Mouse (Mus musculus): Measurements from ENCODE around the gene Aldh3b2.
"Not testable (repeated sequence)": the region's sequence is repeated elsewhere in the genome, so short reads cannot be mapped to it uniquely, and the experiment has no call there.

Aldh3b2 gene

DNA sequence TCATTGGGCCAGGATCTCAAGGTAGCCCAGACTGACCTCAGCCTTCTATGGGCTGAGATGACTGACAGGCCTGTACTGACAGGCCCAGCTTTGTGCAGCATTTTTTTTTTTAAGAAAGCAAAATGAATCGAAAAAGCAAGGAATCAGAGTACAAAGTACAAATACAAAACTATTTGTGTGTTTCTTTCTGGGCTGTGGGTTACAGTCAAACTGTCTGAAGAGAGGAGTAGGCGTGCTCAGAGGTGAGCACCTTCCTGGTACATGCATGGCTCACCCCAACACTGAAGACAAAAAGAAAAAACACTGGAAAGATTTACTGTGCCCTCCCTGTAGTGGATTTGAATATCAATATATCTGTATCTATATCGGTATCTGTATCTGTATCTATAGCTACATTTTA lies 24.3 kb upstream of the Aldh3b2 start:
- DNase-seq (ENCODE audit: low spot score), result no peak

DNA sequence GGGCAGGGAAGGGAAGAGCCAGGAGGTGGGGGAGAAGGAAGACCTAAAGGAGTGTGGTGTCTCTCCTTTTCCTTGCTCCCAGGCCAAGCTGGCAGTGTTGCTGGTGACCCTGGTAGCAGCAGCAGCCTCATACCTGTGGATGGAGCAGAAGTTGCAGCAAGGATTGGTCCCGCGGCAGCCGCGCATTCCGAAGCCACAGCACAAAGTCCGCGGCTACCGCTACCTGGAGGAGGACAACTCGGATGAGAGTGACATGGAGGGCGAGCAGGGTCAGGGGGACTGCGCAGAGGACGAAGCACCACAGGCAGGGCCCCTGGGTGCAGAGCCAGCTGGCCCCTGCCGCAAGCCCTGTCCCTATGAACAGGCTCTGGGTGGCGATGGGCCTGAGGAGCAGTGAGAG lies 23.6 kb upstream of the Aldh3b2 start:
- DNase-seq (ENCODE audit: low spot score), result no peak

DNA sequence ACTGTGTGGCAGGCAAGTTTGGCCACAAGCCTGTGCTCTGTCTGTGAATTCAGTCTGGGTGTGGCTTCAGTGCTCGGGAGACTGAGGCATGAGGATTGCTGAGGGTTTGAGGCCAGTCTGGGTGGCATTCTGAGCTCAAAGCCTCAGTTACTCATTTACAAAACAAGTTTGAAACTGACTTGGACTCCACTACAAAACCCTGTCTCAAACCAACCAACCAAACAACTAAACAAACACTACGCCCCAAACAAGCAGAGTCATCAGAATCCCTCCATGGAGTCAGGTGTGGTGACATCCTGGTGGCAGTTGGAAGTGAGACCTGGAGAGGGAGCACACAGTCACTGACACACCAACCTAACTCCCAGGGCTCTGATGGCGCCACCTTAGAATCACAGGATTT lies 21.8 kb upstream of the Aldh3b2 start:
- no peak for DNase-seq (ENCODE audit: low spot score)

DNA sequence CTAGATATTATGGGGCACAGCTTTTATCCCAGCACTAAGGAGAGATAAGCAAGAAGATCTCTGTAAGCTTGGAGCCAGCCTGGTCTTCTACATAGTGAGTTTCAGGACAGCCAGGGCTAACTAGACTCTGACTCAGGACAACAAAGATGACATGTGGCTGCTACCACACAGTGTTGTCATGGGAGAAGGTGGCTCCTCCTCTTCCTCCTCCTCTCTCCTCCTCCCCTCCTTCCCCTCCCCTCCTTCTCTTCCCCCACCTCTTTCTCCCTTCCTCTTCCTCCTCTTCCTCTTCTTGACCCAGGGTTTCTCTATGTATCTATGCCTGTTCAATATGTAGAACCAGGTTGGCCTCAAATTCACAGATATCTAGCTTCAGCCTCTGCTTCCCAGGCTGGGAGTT lies 20.7 kb upstream of the Aldh3b2 start:
- DNase-seq (ENCODE audit: low spot score), result no peak

- DNase-seq (ENCODE audit: low spot score), result no peak
These were observed 20.0 kb upstream of the Aldh3b2 start for GRCm38 (mm10) chr19:3952099-3952498.

- peak; percentile 30 for DNase-seq (ENCODE audit: low spot score)
These were observed 17.1 kb upstream of the Aldh3b2 start for GRCm38 (mm10) chr19:3955033-3955432.

DNA sequence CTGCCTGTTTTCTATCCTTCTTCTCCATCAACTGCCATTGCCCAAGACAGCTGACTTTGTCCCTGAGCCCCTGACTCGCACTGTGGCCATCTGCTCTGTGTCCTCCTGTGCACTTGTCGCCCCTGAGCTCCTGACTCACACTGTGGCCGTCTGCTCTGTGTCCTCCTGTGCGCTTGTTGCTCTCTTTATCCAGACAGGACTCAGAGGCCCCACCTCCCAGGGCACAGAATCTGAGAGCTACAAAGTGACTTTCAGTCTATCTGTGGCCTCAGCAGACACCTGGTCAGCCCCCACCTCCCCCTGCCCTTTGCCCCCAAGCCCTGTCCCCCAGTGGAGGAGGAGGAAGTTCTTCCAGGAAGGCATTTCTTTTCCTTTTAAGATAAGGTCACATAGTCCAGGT lies 16.3 kb upstream of the Aldh3b2 start:
- DNase-seq (ENCODE audit: low spot score), result no peak

GRCm38 (mm10) chr19:3957296-3958036 lies 14.7 kb upstream of the Aldh3b2 start:
- not testable (repeated sequence) for DNase-seq (ENCODE audit: low spot score)

DNA sequence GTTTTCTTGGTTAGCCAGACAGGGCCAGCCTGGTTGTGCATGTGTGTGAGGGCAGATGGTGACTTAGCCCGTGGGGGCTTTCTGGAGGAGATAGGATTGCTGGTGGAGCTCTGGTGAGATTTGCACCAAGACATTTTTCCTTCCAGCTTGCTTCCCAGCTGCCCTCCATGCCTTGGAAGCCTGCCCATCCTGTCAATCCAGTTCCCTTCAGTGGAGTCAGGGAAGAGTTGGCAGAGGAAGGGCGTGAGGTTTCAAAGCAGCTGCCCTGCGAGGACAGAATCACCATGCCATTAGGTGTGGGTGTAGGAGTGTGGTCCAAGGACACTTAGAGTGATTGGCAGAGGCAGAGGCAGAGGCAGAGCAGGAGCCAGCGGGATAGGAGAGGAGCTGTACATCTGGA lies 13.7 kb upstream of the Aldh3b2 start, which contains the start of gene Aldh3b3:
Gene Aldh3b3 (plus strand): TSS at position 176 of the 400 bp plus-strand sequence.
- peak; percentile 66 for DNase-seq (ENCODE audit: low spot score)

DNA sequence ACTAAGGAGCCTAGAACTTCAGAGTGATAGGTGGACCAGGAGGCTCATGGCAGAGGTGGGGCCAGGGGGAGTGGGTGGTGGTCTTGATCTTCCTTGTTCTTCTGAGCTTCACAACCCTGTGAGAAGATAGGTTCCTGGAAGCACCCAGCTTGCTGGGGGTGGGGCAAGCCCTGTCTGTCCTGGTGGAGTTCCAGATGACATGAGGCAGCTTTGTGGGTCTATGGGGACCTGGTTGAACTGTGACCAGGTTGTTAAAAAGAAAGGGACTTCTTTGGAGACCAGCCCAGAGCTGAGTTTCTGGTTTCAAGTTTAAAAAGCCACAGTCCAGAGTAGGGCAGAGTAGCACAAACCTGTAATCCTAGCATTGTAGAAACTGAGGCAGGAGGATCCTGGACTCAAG lies 13.1 kb upstream of the Aldh3b2 start:
- peak; percentile 62 for DNase-seq (ENCODE audit: low spot score)

- no peak for DNase-seq (ENCODE audit: low spot score)
These were observed 11.9 kb upstream of the Aldh3b2 start for GRCm38 (mm10) chr19:3960211-3960610.

DNA sequence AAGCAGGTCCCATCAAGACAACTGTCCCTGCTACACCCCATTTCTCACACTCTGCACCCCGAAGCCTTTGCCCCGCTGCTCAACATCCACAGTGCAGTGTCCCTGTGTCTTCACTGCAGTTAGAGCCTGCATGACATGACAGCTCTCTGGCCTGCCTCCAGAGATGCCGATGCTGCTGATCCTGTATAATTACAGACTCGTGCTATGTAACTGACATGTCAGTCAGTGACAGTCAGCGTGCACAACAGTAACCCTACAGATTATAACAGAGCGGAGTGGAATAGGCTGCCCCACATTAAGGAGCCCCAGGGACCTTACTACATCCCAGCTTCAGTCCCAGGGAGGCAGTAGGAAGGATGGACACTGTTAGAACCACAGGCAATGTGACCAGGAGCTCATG lies 10.3 kb upstream of the Aldh3b2 start:
- not testable (repeated sequence) for DNase-seq (ENCODE audit: low spot score)

GRCm38 (mm10) chr19:3962469-3962868 lies 9.7 kb upstream of the Aldh3b2 start:
- DNase-seq (ENCODE audit: low spot score), result peak; percentile 51

DNA sequence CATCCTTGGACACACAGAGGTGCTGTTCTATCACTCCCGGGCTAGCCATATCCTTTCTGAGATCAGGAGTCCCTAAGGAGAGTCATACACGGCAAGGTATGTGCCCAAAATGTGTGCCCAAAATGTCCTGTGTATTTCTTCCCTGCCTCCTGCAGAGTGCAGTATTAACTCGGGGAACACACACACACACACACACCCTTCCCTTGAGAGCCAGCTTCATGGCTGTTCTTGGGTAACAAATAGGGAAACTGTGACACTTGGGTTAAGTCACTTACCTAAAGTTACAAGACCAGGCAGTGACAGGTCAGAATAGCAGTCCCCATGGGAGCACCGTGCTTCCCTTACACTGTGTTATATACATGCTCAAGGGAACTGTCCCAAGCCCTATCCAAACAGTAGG lies 8.1 kb upstream of the Aldh3b2 start:
- DNase-seq (ENCODE audit: low spot score), result no peak

GRCm38 (mm10) chr19:3966330-3967075 lies 5.6 kb upstream of the Aldh3b2 start:
- no peak for DNase-seq (ENCODE audit: low spot score)

GRCm38 (mm10) chr19:3967258-3967657 lies 4.9 kb upstream of the Aldh3b2 start:
- no peak for DNase-seq (ENCODE audit: low spot score)

- DNase-seq (ENCODE audit: low spot score), result not testable (repeated sequence)
These were observed 2.5 kb downstream of the Aldh3b2 start for GRCm38 (mm10) chr19:3974608-3975007.

GRCm38 (mm10) chr19:3975866-3976265 lies 3.7 kb downstream of the Aldh3b2 start:
- DNase-seq (ENCODE audit: low spot score), result no peak

- DNase-seq (ENCODE audit: low spot score), result peak; percentile 93
These were observed 8.2 kb downstream of the Aldh3b2 start for GRCm38 (mm10) chr19:3980309-3980708.

DNA sequence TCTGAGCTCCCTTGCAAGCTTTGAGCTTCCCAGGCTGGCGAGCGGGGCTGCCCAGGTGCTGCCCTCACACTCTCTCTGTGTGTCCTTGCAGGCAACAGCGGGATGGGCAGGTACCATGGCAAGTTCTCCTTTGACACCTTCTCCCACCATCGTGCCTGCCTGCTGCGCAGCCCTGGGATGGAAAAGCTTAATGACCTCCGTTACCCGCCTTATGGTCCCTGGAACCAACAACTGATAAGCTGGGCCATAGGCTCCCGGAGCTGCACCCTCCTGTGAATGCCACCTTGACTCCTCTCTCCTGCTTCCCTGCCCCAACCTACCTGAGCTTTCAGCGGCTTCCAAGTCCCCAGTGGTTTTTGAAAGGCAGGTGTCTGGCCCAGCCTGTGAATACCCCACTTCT lies 8.8 kb downstream of the Aldh3b2 start:
- no peak for DNase-seq (ENCODE audit: low spot score)

GRCm38 (mm10) chr19:3983527-3984200 lies 11.5 kb downstream of the Aldh3b2 start:
- no peak for DNase-seq (ENCODE audit: low spot score)

DNA sequence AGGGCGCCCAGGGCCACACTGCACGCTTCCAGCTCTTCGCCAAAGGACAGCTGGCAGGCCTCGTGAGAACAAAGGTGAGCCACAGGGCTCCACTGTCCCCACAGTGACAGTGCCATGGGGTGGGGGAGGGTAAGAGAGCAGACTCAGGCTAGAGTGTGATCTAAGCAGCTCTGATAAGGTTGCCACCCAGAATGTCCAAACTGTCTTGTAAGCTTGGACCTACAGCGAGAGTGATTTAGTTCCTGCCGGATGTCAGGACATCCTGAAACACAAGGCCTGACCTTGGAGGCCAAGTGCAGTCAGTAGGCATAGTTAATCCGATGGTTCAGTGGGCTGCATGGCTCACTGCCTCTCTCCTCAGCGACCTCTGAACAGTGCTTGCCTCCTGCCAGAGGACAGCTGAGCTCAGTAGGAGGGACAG lies 13.1 kb downstream of the Aldh3b2 start:
- DNase-seq (ENCODE audit: low spot score), result peak; percentile 47

DNA sequence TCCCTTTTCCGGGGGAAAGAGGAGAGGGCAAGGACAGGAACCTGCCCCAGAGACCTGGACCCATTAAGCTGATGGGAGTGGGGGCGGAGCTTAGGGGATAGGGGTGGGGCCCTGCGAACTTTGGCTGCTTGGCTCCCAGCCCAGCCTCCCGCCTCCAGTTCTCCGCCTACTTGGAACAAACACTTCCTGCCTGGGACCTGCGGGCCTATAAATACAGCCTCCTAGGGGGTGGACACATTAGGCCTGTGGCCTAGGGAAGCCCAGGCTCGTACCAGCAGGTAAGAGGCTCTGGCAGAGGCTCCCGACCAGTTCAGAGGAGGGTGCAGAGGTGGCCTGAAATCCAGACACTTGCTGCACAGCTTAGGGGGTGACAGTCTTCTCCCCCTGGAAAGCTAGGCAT lies 14.2 kb downstream of the Aldh3b2 start, which contains the start of gene Acy3:
Gene Acy3 (plus strand): TSS at position 237 of the 400 bp plus-strand sequence.
- peak; percentile 83 for DNase-seq (ENCODE audit: low spot score)

All from adipocyte (in vitro differentiated cells).